Mouse (Mus musculus) heart, postnatal 10 days (tissue): ENCODE measurements at regions not wholly inside any gene's neighbourhood (a gene's known extent, or its start where the extent isn't known, plus 50 kb on each side); places are given as distances from the start of the nearest gene placed in this dataset.
A peak's percentile ranks its signal among the peaks of the same experiment; 100 is the strongest.

Source experiments
- DNase-seq, 2 experiments: peaks; one replicate each; pipeline ENCODE4 v3.0.0; 2021
- intact Hi-C: fragments of 180-260 bp; cut with DNase I; formaldehyde crosslinking; loops from one replicate; pipeline ENCODE4 v1.15.1; 2025

DNA sequence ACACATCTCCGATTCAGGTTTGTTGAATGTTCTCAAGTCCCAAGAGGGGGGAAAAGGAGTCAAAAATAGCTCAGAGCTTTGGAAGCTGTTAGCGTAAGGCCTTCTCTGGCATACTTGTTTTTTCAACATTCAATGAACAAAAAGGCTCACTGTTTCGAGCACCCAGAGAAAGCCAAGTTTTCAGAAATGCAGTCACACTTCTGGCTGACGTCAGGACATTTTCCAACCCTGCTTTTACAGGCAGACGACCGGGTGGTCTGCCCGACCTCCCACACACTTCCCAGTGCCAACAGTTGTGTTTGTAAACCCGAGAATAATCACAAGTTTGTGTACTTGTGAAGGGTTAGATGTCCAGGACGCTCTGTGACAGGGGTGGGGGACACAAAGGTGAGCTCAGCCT is 218.5 kb downstream of the Wdr11 start:
- DNase-seq: peak; percentile 30
- intact Hi-C loops: no loop called here

DNA sequence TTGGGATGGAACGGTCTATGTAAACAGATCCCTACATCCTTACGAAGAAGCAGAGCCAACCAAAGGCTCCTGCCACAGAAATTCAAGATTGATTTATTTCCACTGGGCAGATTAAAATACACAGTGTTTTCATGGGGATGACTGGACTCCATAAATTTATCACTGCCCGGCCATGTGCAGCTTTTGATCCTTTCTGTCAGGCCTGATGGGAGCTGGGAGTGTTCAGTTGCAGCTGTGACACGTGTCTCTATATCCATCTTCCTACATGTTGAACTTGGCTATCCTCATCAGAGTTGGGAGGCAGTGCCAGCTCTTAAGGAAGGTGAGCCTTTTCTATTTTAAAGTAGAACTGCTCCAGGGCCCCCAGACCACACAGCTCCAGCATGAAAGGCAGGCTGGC is 218.9 kb downstream of the Wdr11 start:
- DNase-seq: no peak
- intact Hi-C loops: no loop called here

DNA sequence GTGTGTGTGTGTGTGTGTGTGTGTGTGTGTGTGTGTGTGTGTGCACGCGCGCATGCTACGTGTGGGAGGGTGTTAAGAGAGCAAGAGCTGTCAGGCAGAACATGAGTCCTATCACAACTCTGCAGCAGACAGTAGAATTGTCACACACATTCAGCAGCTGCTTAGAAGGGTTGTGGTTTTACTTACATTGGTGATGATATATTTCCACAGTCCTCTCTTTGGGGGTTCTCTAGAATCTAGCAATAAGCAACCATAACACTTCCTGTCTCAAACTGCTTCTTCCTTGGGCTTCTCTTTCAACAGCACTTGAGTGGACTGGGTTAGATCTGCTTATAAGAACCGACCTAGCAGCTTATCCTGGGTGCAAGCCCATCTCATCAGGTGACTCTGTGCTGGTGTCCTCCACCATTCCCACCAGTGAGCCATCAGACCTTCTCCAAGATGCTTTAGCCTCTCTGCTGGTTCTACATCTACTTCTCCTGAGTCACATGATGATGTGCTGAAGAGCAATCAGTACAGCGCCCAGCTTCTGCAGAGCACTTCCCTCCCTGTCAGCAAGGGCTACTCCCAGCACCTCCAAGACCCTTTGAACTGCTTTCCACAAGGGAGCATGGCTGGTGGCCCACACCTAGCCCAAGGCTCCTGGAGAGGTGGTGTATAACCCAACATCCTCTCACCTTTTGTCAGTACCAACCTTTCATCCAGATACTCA is 222.6 kb downstream of the Wdr11 start:
- intact Hi-C loops: no loop called here
- DNase-seq: no peak

DNA sequence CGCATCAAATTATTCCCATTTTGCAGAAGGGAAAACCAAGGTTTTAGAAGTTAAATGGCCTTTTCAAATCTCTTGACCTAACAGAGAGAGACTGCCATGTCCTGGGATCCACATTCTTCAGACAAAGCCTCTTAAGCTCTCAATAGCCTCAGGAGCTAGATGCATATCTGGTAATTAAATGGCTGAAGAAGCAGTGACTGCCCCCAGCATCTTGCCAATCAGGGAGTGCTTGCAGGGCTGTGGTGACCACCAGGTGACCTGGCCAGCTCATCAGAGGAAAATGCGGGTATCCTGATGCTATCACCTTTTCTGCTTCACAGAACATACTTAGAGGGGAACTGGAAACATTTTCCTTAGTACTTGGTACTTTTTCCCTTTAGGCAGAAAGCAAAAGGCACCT is 227.2 kb downstream of the Wdr11 start:
- intact Hi-C loops: no loop called here
- no peak for DNase-seq

DNA sequence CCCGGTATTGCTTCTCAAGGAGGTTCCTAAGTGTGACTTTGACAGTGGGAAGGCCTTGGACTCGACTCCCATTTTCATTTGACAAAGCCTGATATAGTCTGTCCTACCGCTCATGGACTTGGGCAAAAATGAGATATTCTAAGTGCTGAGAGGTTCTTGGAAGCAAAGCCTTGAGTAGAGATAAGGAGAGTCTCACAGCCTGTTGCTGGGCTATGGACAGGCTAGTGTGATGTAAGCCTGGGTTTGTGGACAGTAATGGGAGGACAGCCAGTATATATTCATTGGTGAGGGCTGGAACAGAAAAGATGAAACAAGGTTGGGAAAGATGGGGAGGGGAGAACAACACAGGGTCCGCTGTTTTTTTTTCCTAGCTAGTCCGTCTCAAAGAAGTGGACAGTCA is 228.0 kb downstream of the Wdr11 start:
- DNase-seq: peak; percentile 44 to 45
- intact Hi-C loops: no loop called here

DNA sequence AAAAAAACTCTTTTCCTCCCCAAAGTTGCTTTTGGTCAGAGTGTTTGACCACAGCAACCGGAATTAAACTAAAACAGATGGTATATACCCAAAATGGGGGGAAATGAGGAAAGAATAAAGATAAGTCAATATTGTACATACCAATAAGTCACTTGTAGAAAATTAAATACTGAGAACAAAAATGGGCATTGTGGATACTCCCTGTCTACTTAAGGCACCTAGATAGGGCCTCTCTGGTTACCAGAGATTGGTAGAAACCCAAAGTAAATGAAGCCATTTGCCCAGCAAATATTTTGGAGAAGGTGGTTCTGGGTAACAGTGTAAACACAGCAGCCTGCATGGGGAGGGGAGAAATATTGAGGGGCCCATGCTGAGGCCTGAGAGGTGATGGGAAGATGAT is 237.3 kb downstream of the Wdr11 start:
- no peak for DNase-seq
- intact Hi-C loops: no loop called here

DNA sequence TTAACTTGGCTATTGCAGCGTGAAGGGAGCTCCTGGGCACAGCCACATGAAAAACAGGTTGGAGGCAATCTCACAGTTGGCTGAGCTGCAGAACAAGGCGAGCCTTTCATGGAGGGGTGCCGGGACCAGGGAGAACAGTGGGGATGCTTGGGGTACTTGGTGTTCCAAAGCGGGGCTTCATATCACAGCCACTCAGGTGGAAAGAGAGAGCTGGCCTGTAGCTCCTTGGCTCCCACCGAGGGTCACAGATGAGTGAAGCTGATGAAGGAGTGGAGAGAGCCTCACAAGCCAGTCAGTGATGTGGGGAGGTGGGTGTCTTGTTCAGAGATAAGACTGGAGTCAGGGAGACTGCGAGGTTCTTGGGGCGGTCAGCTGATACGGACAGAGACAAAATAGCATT is 241.2 kb downstream of the Wdr11 start:
- no peak for DNase-seq
- intact Hi-C loops: no loop called here

DNA sequence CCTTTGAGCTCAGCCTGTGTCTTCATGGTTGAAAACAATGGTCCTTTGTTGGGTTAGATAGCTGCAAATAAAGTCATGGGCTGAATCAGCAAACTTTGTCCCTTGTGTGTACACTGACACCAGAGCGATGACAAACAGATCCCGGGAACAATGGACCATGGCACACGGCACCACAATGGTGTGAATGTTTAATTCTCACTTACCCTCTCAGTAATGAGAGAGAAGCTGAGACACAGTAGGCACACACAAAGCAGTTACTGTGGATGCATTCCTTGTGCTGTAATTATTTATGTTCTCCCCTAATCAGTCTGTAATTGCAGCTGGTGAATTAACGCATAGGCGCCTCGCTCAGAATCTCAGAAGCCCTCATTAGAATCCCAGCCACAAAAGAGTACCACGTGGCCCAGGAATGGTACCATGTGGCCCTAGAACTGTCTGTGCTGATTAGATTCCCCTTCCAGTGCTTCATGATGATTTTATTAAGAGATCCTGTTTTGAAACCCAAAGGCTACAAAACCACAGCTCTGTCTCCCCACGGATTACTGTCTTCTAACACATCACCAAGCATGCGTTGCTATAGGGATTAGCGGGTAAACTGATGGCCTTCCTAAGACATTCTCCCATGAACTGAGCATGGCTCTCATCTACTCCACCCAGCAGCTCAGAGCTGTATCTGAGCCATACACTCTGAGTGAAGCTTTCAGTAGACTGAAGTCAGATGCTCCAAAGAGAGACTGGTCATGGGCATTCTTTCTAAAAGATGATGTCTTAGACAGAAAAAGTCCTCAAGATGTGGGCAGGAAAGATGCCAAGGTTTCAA is 250.8 kb downstream of the Wdr11 start:
- intact Hi-C loops: no loop called here
- no peak for DNase-seq

DNA sequence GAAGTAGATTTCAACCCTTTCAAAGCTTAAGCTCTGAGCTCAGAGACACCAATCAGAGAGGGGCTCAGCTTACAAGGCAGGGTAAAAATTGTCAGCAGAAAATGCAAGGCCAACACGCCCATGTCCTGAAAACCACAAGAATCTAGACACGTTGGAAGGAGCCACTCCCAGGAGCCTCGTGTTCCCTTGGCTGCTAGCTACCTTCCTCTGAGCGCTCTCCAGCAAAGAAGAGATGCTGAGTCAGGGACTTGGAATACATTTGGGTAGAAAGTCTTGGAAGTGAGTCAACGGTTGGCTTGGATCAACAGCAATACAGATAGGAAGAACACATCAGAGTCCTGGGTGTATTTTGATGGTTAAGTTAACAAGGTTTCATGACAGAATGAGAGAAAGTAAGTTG is 255.5 kb downstream of the Wdr11 start:
- DNase-seq: peak; percentile 13
- intact Hi-C loops: no loop called here

DNA sequence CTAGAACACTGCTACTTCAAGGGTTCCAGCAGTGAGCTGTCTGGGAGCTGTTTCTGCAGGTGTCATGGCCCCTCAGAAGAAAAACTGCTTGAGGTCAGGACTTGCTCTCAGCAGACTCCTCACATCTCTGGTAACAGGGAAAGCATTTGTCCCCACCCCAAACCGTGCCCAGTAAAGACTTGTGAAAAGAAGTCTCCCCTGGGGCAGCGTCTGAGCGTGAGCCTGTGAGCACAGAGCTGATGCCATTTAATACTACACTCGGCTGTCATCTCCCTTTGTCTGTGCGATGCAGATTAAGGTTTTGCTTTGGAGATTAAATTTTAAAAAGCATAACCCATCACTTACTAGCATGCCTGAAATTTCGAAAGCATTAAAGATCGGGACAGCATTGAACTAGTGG is 261.9 kb downstream of the Wdr11 start:
- DNase-seq: no peak
- intact Hi-C loops: no loop called here

DNA sequence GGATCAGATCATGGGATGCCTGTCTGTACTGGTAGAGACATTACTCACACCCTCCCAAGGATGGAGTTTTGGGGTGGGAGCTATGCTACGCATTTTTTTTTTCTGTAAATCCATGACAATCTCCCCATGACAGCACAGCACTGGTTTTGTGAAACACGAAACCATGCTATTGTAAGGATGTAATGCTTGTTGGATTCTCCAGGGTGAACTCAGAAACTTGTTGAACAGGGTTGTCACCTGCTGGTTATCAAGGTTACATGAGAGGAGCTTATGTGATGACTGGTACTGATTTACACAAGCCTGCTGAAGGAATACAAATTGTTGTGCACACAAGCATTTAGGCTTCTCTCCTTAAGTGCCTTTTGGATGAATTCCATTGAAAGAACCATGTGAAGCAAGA is 263.3 kb downstream of the Wdr11 start:
- DNase-seq: no peak
- intact Hi-C loops: no loop called here

DNA sequence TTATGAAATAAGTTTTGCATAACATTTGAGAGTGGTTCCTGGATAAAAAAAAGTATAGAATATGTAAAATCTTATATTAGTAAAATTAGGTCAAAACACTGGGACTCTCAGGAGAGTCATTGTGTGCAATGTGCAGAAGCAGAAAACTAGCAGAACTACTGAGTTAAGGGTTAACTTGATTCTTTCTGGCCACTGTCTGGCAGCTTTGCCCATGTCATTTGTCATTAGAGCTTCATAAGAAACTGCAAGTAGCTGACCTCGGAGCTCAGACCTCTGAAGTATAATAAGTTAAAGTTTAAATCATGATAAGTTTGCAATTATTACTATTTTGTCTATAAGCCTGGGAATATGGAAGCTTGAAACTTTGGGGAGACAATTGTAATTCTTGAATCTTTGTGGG is 271.3 kb downstream of the Wdr11 start:
- intact Hi-C loops: no loop called here
- no peak for DNase-seq

DNA sequence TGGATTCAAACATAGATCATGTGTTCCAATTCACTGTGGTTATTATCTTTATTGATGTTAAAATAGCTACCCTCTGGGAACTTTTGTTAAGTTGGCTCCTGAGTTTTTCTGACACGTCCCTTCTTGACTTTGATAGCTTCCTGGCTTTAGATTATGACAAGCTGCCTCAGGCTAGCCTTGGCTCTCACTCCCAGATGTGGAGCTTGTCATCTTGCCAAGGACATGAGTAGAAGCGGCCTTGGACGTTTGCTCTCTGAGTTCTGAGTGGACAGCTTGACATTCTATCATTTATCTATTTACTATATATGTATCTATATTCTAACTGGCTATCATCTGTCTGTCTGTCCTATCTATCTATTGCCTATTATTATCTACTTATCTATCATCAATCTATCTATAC is 273.9 kb downstream of the Wdr11 start:
- DNase-seq: peak; percentile 8 to 14
- intact Hi-C loops: no loop called here

DNA sequence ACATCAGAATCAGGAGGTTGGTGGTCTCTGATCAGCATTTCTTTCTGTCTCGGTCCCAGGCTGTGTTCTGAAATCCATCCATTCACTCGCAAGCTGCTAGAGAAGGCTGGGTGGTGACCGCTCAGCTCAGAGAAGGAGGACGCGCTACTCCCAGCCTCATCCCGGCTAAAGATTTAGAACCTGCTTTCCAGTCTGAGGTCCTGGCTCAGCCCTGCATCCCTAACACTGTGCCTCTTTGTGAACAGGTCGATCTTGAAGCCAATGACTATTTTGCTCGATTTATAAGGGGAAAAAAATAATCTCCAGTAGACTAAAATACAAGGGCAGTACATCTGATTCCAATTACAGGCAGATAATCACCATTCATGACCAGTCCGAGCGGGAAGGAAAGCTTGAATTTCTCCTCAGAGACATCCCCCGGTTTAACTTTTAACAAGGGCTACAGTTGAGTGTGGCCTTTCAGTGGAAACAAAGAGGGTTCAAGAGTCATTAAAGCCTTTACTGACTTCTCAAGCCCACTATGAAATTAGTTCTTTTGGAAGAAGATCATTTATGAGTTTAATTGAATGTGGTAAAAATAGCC is 280.6 kb downstream of the Wdr11 start:
- DNase-seq: no peak
- intact Hi-C loops: no loop called here

DNA sequence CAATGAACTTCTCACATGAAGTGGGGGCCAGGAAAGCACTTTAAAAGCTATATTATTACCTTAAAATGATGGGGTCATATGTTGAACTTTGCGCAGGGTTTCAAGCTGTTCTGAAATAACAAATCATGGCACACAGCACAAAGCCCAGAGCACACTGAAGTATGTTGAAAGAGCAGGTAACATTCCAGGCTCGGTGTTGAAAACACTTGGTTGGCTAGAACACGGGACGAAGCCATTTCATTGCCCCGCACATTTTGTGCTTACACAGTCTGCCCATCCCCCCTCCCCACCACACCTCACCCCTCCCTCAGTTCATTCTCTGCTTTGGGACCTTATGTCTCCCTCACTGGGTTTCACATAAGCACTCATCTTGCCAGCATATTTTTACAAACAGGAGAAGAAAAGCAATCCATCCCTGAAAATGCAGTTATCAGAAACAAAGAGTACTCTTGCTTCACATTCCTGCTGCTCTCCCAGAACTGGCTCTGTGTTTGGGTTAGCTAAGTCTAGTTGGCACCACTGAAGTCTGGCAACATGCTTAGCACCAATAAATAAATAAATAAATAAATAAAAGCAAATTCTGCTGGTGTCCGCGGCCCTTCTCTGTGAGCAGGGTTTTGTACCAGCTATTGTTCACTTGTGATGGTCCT is 284.7 kb downstream of the Wdr11 start:
- no peak for DNase-seq
- intact Hi-C loops: no loop called here

DNA sequence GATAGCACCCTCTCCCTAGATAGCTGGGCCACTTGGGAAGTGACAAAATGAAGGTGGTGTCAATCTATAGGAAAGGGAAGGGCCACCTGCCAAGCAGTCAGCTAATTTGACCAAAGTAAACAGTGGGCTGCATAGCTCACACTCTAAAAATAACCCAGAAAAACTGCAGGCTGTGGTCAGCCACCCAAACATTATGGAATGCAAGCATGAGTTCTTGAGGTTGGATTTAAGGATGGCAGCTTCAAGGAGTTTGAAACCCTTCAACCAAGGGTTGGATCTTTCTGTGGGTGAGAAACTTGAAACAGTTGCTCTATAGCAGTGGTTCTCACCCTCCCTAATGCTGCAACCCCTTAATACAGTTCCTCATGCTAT is 285.2 kb downstream of the Wdr11 start:
- DNase-seq: no peak

DNA sequence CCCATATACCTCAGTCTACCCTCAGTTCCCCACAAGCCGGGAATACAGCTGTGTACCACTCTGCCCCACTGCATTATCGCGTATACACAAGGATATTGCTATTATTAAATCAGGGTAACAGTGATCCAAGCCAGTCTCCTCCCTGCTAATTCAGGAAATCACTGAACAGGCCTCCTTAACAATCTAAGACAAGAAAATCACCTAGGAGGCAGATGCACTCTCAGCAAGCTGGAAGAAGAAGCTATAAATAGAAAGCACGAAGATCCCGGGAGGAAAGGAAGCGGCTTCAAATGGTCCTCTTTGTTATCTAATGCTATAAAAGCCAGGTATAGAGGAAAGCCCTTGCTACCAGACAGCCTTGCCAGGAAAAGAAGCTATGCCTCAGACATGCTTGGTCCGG is 304.6 kb downstream of the Wdr11 start:
- no peak for DNase-seq
- intact Hi-C loops: no loop called here

More for the DNA sequence above, 285.2 kb downstream of the Wdr11 start:
- intact Hi-C loops: no loop called here

DNA sequence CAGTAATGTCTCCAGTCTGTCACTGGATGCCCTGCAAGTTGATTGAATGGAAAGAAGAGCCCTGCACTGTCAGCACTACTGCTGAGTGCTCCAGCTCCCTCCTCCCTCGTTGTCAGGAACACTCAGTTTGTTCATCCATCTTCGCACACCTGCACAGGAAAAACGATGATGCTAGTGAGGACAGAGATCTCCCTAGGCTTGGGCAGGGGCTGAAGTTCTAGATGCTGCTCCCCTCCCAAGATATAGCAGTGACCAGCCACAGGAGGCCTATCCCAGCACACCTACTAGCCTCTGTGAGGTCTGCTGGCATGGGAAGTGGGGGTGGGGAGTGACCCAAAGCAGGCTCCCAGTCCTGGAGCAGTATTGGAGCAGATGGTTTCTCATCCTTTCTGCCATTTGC is 305.8 kb downstream of the Wdr11 start:
- intact Hi-C loops: no loop called here
- DNase-seq: no peak

DNA sequence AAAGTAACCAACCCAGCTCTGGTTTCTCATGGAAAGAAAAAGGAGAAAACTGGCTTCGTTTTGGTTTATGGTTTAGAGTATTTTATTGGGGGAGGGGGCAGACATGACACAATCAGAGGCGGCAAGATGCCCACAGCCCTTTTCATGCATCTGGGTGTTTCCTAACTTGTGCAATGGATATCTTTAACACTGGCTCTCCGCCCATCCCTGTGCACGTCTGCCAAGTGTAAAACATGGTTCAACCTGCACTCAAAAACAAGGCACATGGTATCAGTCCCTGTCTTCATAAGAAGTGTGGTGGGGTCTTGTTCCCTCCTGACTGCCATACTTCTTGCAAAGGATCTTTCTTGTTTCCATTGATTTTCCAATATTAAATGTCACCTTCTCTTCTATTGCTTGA is 310.6 kb downstream of the Wdr11 start:
- DNase-seq: no peak

DNA sequence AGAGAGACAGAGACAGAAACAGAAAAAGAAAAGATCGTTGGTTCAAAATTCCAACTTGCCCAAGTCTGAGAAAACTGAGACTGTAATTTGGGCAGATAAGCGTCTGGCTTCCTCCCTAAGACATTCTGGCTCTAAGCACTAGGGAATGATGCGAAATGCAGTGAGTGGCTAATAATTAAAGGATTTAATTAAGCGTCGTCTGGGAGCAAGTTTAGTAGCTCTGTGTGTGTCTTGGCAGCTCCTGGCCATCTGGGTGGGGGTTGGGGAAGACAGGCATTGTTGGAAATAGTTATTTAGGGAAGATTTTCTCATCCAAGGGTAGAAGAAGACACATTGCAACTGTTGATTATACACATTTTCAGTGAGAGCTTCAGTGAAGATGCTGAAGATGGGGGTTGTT is 311.5 kb downstream of the Wdr11 start:
- no peak for DNase-seq
- intact Hi-C loops: no loop called here

More for the DNA sequence above, 310.6 kb downstream of the Wdr11 start:
- intact Hi-C loops: no loop called here

DNA sequence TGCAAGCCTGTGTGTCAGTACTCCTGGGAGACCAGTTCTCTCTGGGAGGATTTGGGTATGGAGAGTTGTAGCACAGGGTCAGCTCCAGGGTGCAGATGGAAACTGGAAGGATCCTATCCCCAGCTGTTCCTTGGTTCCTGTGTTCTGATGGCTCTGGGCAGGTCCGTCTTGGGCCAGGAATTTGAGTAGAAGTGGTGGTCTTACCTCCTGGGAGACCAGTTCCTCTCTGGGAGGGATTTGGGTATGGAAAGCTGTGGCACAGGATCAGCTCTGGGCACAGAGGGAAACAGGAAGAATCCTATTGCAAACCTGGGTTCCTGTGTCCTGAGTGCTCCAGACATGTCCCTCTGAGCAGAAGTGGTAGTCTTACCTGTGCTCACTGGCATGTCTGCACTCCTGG is 314.5 kb downstream of the Wdr11 start:
- no peak for DNase-seq

DNA sequence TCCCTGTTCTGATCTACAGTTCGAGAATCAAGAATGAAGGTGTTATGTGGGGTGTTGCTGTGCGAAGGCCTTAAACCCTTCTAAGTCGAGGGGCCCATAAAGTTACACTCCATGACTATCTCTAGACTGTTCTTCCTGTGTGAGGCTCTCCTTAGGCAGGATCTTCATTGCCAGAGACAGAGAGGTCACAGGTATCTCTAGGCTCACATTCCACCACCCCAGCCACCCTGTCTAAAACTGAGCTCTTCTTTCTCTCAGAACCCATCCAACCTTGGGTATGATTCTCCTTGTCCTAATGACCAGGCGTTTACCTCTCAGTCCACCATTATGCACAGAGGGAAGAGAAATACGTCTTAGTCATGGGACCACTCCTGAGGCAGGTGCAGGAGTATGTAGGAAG is 317.2 kb downstream of the Wdr11 start:
- intact Hi-C loops: no loop called here
- no peak for DNase-seq

More for the DNA sequence above, 314.5 kb downstream of the Wdr11 start:
- intact Hi-C loops: no loop called here
